Mouse (Mus musculus) limb, embryonic 10.5 days (tissue): ENCODE data around the gene Igsf3. TPM values are rescaled to one million over a fixed set of nuclear protein-coding genes. Genes with fewer than 3 reads are reported as not detected.

Source experiments
- DNase-seq: peaks from one replicate; pipeline ENCODE4 v3.0.0-alpha.2; 2017; ENCODE audit warnings: low spot score
- H3K27ac ChIP-seq: fragments of 300-500 bp; sonication (generic); 2 replicates; pipeline ENCODE4 v1.5.1; 2016; ENCODE audit warnings: mild to moderate bottlenecking
- H3K27me3 ChIP-seq: fragments of 300-500 bp; sonication (generic); 2 replicates; pipeline ENCODE4 v1.6.1; 2016; ENCODE audit warnings: low read depth, mild to moderate bottlenecking; ENCODE audit not compliant: poor library complexity, severe bottlenecking
- H3K36me3 ChIP-seq: fragments of 300-500 bp; sonication (generic); 2 replicates; pipeline ENCODE4 v1.6.1; 2016; ENCODE audit warnings: mild to moderate bottlenecking, moderate library complexity
- H3K4me1 ChIP-seq: fragments of 300-500 bp; sonication (generic); 2 replicates; pipeline ENCODE4 v1.6.1; 2016
- H3K4me3 ChIP-seq: fragments of 300-500 bp; sonication (generic); 2 replicates; pipeline ENCODE4 v1.5.1; 2016; ENCODE audit warnings: mild to moderate bottlenecking, moderate library complexity
- H3K9me3 ChIP-seq: fragments of 300-500 bp; sonication (generic); replicated peaks from 2 replicates; pipeline ENCODE4 v1.6.1; 2016; ENCODE audit warnings: mild to moderate bottlenecking
- WGBS: fragments of 180-500 bp; shearing (Covaris S2); methylation state at CpG from one replicate; pipeline ENCODE4 v1.1.7; 2016; 5-methylcytosine and 5-hydroxymethylcytosine counted together
- polyA plus RNA-seq: library from polyadenylated mRNA; unstranded; fragments of >200 nt; fragmentation: Nextera tagmentation; extraction: Ambion mirVana; gene quantifications from 2 replicates; pipeline ENCODE4 v1.2.1, GENCODE M21; 2016

Igsf3 gene
- polyA plus RNA-seq, 1 experiment from 2014 or later = 84.9 TPM

GRCm38 (mm10) chr3:101381691-101382090, 4.8 kb downstream of the Igsf3 start:
- H3K27me3 ChIP-seq = no peaks in the 10 kb centered on the region
- 21% methylated on average over 5 of the region's 5 CpGs for WGBS
- H3K4me3 ChIP-seq = peak overlapping the region; percentile 91
- no peak for DNase-seq
- peak overlapping the region; percentile 77; the same call in 1 of the 2 replicates for H3K27ac ChIP-seq
- H3K4me1 ChIP-seq = peaks cover 92% of the 10 kb centered on the region
- H3K36me3 ChIP-seq = peaks cover 33% of the 10 kb centered on the region
- H3K9me3 ChIP-seq = no peaks in the 10 kb centered on the region

GRCm38 (mm10) chr3:101382751-101383150, 5.9 kb downstream of the Igsf3 start:
- Histone ChIP-seq H3K36me3 (peaks cover 33% of the 10 kb centered on the region), H3K27me3 (no peaks in the 10 kb centered on the region), H3K4me1 (peaks cover 98% of the 10 kb centered on the region), H3K4me3 (no peak overlapping the region), H3K27ac (no peak overlapping the region), H3K9me3 (no peaks in the 10 kb centered on the region)
- WGBS = 55% methylated on average over 4 of the region's 4 CpGs
- no peak for DNase-seq

GRCm38 (mm10) chr3:101386430-101387016, 9.6 kb downstream of the Igsf3 start:
- Histone ChIP-seq H3K9me3 (no peaks in the 10 kb centered on the region), H3K4me1 (peaks cover 99% of the 10 kb centered on the region), H3K27ac (peak overlapping the region; percentile 57; the same call in 1 of the 2 replicates), H3K27me3 (no peaks in the 10 kb centered on the region), H3K36me3 (peaks cover 21% of the 10 kb centered on the region), H3K4me3 (no peak overlapping the region)
- 63% methylated on average over 8 of the region's 8 CpGs for WGBS
- DNase-seq = no peak

- no peaks in the 10 kb centered on the region for H3K27me3 ChIP-seq
- H3K4me3 ChIP-seq = peak overlapping the region; percentile 29
- H3K36me3 ChIP-seq = peaks cover 14% of the 10 kb centered on the region
- no peaks in the 10 kb centered on the region for H3K9me3 ChIP-seq
- peak overlapping the region; percentile 83 for H3K27ac ChIP-seq
- 3% methylated on average over 10 of the region's 10 CpGs for WGBS
- peaks cover 99% of the 10 kb centered on the region for H3K4me1 ChIP-seq
- DNase-seq = no peak
Measured at GRCm38 (mm10) chr3:101387849-101388248, 11.0 kb downstream of the Igsf3 start.

- Histone ChIP-seq H3K4me3 (no peak overlapping the region), H3K9me3 (no peaks in the 10 kb centered on the region), H3K4me1 (peaks cover 100% of the 10 kb centered on the region), H3K36me3 (peaks cover 22% of the 10 kb centered on the region), H3K27me3 (no peaks in the 10 kb centered on the region), H3K27ac (peak overlapping the region; percentile 47)
- DNase-seq = no peak
- 80% methylated on average over 3 of the region's 3 CpGs for WGBS
Measured at GRCm38 (mm10) chr3:101389566-101389965, 12.7 kb downstream of the Igsf3 start.

- no peak for DNase-seq
- H3K4me1 ChIP-seq = peaks cover 100% of the 10 kb centered on the region
Measured at GRCm38 (mm10) chr3:101390472-101390871, 13.6 kb downstream of the Igsf3 start.

GRCm38 (mm10) chr3:101391991-101392390, 15.1 kb downstream of the Igsf3 start:
- H3K27me3 ChIP-seq = no peaks in the 10 kb centered on the region
- peaks cover 15% of the 10 kb centered on the region for H3K36me3 ChIP-seq
- H3K4me1 ChIP-seq = peaks cover 100% of the 10 kb centered on the region
- H3K9me3 ChIP-seq = no peaks in the 10 kb centered on the region
- DNase-seq = no peak
- H3K27ac ChIP-seq = peak overlapping the region; percentile 98; the same call in 1 of the 2 replicates
- 93% methylated on average over 6 of the region's 6 CpGs for WGBS
- no peak overlapping the region for H3K4me3 ChIP-seq

More at GRCm38 (mm10) chr3:101390472-101390871, 13.6 kb downstream of the Igsf3 start:
- Histone ChIP-seq H3K27me3 (no peaks in the 10 kb centered on the region), H3K4me3 (no peak overlapping the region), H3K27ac (peak overlapping the region; percentile 47; the same call in 1 of the 2 replicates), H3K36me3 (peaks cover 17% of the 10 kb centered on the region), H3K9me3 (no peaks in the 10 kb centered on the region)
- WGBS = 58% methylated on average over 9 of the region's 9 CpGs

GRCm38 (mm10) chr3:101393103-101393644, 16.3 kb downstream of the Igsf3 start:
- Histone ChIP-seq H3K27ac (peak overlapping the region; percentile 98), H3K9me3 (no peaks in the 10 kb centered on the region), H3K4me1 (peaks cover 100% of the 10 kb centered on the region), H3K36me3 (peaks cover 15% of the 10 kb centered on the region), H3K27me3 (no peaks in the 10 kb centered on the region), H3K4me3 (no peak overlapping the region)
- DNase-seq = no peak
- WGBS = 89% methylated on average over 6 of the region's 6 CpGs

GRCm38 (mm10) chr3:101393659-101394539, 17.0 kb downstream of the Igsf3 start:
- peaks cover 15% of the 10 kb centered on the region for H3K36me3 ChIP-seq
- peak overlapping the region; percentile 28; the same call in 1 of the 2 replicates for H3K4me3 ChIP-seq
- peaks cover 100% of the 10 kb centered on the region for H3K4me1 ChIP-seq
- 83% methylated on average over 19 of the region's 19 CpGs for WGBS
- H3K27ac ChIP-seq = peak overlapping the region; percentile 98
- no peaks in the 10 kb centered on the region for H3K9me3 ChIP-seq
- H3K27me3 ChIP-seq = no peaks in the 10 kb centered on the region
- DNase-seq = no peak

GRCm38 (mm10) chr3:101395341-101395740, 18.5 kb downstream of the Igsf3 start:
- H3K27me3 ChIP-seq = no peaks in the 10 kb centered on the region
- peaks cover 100% of the 10 kb centered on the region for H3K4me1 ChIP-seq
- peaks cover 15% of the 10 kb centered on the region for H3K36me3 ChIP-seq
- no peaks in the 10 kb centered on the region for H3K9me3 ChIP-seq
- peak overlapping the region; percentile 28 for H3K4me3 ChIP-seq
- H3K27ac ChIP-seq = peak overlapping the region; percentile 98
- 10% methylated on average over 5 of the region's 5 CpGs for WGBS
- DNase-seq = peak; percentile 93

GRCm38 (mm10) chr3:101396061-101396460, 19.2 kb downstream of the Igsf3 start:
- no peak for DNase-seq
- Histone ChIP-seq H3K4me1 (peaks cover 100% of the 10 kb centered on the region), H3K9me3 (no peaks in the 10 kb centered on the region), H3K4me3 (peak overlapping the region; percentile 28), H3K36me3 (peaks cover 15% of the 10 kb centered on the region), H3K27me3 (no peaks in the 10 kb centered on the region), H3K27ac (peak overlapping the region; percentile 98)
- 70% methylated on average over 3 of the region's 3 CpGs for WGBS

GRCm38 (mm10) chr3:101396726-101397263, 19.9 kb downstream of the Igsf3 start:
- Histone ChIP-seq H3K4me1 (peaks cover 100% of the 10 kb centered on the region), H3K36me3 (peaks cover 15% of the 10 kb centered on the region)
- WGBS = 8% methylated on average over 13 of the region's 13 CpGs

More at GRCm38 (mm10) chr3:101396726-101397263, 19.9 kb downstream of the Igsf3 start:
- peak; percentile 77 for DNase-seq
- Histone ChIP-seq H3K4me3 (peak overlapping the region; percentile 20), H3K27me3 (no peaks in the 10 kb centered on the region), H3K9me3 (no peaks in the 10 kb centered on the region), H3K27ac (peak overlapping the region; percentile 98)
